Mouse (Mus musculus) left cerebral cortex, adult 2 months (tissue): ENCODE data around the gene Trhr2. TPM values are rescaled to one million over a fixed set of nuclear protein-coding genes. Genes with fewer than 3 reads are reported as not detected.

Source experiments
- DNase-seq, 2 experiments: peaks; one replicate each; pipeline ENCODE4 v3.0.0; 2021 to 2022; ENCODE audit warnings: low spot score in 2 of 2, mixed read lengths in 1 of 2; ENCODE audit errors: extremely low spot score in 1 of 2
- H3K27ac ChIP-seq: fragments of 200-600 bp; 2 replicates; pipeline ENCODE4 v1.8.1; 2022
- H3K4me3 ChIP-seq: fragments of 200-600 bp; 2 replicates; pipeline ENCODE4 v1.8.1; 2022
- CTCF ChIP-seq: fragments of 200-600 bp; IDR thresholded peaks from 2 replicates; pipeline ENCODE4 v1.8.1; 2022; ENCODE audit warnings: antibody characterized with exemption, mild to moderate bottlenecking, moderate library complexity
- intact Hi-C: fragments of 180-260 bp; cut with DNase I; formaldehyde crosslinking; loops from one replicate; pipeline ENCODE4 v1.15.1; 2025
- total RNA-seq, 2 experiments: library from RNA; stranded (reverse); gene quantifications; 2 replicates each; pipeline ENCODE4 v1.2.3; 2021

The Trhr2 gene
- total RNA-seq, 2 experiments from 2014 or later, result 7.1 to 11.4 TPM

GRCm38 (mm10) chr8:122316402-122316801 lies 44.1 kb downstream of the Trhr2 start:
- intact Hi-C loops, result no loop called here
- no peak for DNase-seq
- no peak overlapping the region for H3K4me3 ChIP-seq
- no peak overlapping the region for H3K27ac ChIP-seq
- no peak for TF ChIP-seq CTCF

GRCm38 (mm10) chr8:122314899-122315496 lies 45.5 kb downstream of the Trhr2 start:
- intact Hi-C loops, result no loop called here
- DNase-seq, result no peak
- Histone ChIP-seq H3K4me3 (no peak overlapping the region), H3K27ac (no peak overlapping the region)
- no peak for TF ChIP-seq CTCF

- DNase-seq, result no peak
- intact Hi-C loops, result no loop called here
- TF ChIP-seq CTCF, result no peak
- Histone ChIP-seq H3K27ac (no peak overlapping the region), H3K4me3 (no peak overlapping the region)
Measured at GRCm38 (mm10) chr8:122313310-122313709, 47.2 kb downstream of the Trhr2 start.

GRCm38 (mm10) chr8:122312553-122312952 lies 48.0 kb downstream of the Trhr2 start:
- intact Hi-C loops, result no loop called here
- no peak for TF ChIP-seq CTCF
- H3K4me3 ChIP-seq, result no peak overlapping the region
- no peak for DNase-seq
- H3K27ac ChIP-seq, result no peak overlapping the region

- no peak for TF ChIP-seq CTCF
- no peak overlapping the region for H3K27ac ChIP-seq
- intact Hi-C loops, result no loop called here
- no peak for DNase-seq
- no peak overlapping the region for H3K4me3 ChIP-seq
Measured at GRCm38 (mm10) chr8:122311115-122311514, 49.4 kb downstream of the Trhr2 start.

- intact Hi-C loops, result no loop called here
- Histone ChIP-seq H3K4me3 (no peak overlapping the region), H3K27ac (no peak overlapping the region)
- no peak for TF ChIP-seq CTCF
- DNase-seq, result no peak
Measured at GRCm38 (mm10) chr8:122309272-122309671, 51.3 kb downstream of the Trhr2 start.

GRCm38 (mm10) chr8:122307836-122308235 lies 52.7 kb downstream of the Trhr2 start:
- Histone ChIP-seq H3K4me3 (no peak overlapping the region), H3K27ac (no peak overlapping the region)
- intact Hi-C loops, result no loop called here
- TF ChIP-seq CTCF, result no peak
- no peak for DNase-seq

Other genes starting within 250 kb of the Trhr2 start
- 10 to 100 TPM; 39.5 to 42.1 TPM for gene Zfpm1, start 78.6 kb downstream of the Trhr2 start, total RNA-seq
- 10 to 100 TPM; 42.3 to 45.0 TPM for gene Zc3h18, start 15.9 kb upstream of the Trhr2 start, total RNA-seq
- gene Il17c, start 61.3 kb upstream of the Trhr2 start, total RNA-seq, result not detected
- gene Cyba, start 72.2 kb upstream of the Trhr2 start, total RNA-seq, result 1 to 10 TPM; 6.6 to 7.1 TPM
- 10 to 100 TPM; 20.8 to 25.3 TPM for gene Mvd, start 82.7 kb upstream of the Trhr2 start, total RNA-seq
- gene Snai3, start 100.0 kb upstream of the Trhr2 start, total RNA-seq, result 1 to 10 TPM; 1.0 to 1.6 TPM
- 10 to 100 TPM; 37.6 to 37.9 TPM for gene Rnf166, start 115.3 kb upstream of the Trhr2 start, total RNA-seq
- 10 to 100 TPM; 27.0 TPM for gene Ctu2, start 115.4 kb upstream of the Trhr2 start, total RNA-seq
- 1 to 10 TPM; 6.8 to 7.7 TPM for gene Piezo1, start 190.6 kb upstream of the Trhr2 start, total RNA-seq
- 1 to 10 TPM; 2.5 to 5.0 TPM for gene Cdt1, start 207.3 kb upstream of the Trhr2 start, total RNA-seq
- 10 to 100 TPM; 52.8 to 56.0 TPM for gene Aprt, start 216.2 kb upstream of the Trhr2 start, total RNA-seq